Mouse (Mus musculus) left cerebral cortex, postnatal 25 days (tissue): ENCODE results near the gene Acacb. TPM values are rescaled to one million over a fixed set of nuclear protein-coding genes. Genes with fewer than 3 reads are reported as not detected.

Source experiments
- DNase-seq, 2 experiments: peaks; one replicate each; pipeline ENCODE4 v3.0.0; 2022; ENCODE audit warnings: low spot score in 2 of 2, mixed read lengths in 1 of 2
- intact Hi-C: fragments of 180-260 bp; cut with DNase I; formaldehyde crosslinking; loops from one replicate; pipeline ENCODE4 v1.15.1; 2025
- total RNA-seq, 2 experiments: library from RNA; stranded (reverse); gene quantifications; 2 replicates each; pipeline ENCODE4 v1.2.3; 2021

The Acacb gene
- total RNA-seq, 2 experiments from 2014 or later: 4.0 to 4.7 TPM

DNA sequence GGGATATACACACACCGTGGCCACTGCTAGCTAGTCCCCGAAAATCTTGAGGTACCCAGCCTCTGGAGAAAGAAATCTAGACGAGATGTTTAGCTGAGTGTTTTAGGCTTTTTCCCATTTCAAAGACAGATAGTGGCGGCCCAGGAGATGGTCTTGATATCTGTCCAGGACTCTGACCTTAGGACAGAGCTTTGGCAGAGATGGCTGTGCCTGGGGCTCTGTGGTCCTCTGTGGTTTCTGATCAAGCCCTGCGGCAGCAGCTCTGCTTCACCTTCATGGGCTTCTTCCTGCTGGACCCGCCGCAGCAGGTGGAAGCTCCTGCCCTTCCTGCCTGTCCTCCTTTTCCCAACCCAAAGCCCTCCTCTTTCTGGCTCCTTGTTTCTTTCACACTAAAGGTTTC is 24.0 kb downstream of the Acacb start:
- no peak for DNase-seq
- intact Hi-C loops: loop anchor here (10.0 kb wide), 1 partner anchor 134 kb away; no protein-coding TSS in a partner anchor

DNA sequence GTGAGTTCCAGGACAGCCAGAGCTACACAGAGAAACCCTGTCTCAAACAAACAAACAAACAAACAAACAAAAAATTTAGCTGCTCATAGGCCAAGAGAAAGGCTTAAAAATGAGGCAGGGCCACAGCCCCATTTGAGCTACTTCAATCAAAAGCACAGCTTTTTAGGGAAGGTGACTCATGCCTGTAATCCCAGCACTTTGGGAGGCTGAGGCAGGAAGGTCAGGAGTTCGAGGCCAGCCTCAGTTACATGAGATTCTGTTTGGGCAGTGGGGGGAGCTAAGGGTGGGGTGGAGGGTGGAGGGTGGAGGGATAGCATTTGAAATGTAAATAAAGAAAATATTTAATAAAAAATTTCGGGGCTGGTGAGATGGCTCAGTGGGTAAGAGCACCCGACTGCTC is 26.6 kb downstream of the Acacb start:
- DNase-seq: no peak
- intact Hi-C loops: loop anchor here (10.0 kb wide), 1 partner anchor 132 kb away; no protein-coding TSS in a partner anchor

DNA sequence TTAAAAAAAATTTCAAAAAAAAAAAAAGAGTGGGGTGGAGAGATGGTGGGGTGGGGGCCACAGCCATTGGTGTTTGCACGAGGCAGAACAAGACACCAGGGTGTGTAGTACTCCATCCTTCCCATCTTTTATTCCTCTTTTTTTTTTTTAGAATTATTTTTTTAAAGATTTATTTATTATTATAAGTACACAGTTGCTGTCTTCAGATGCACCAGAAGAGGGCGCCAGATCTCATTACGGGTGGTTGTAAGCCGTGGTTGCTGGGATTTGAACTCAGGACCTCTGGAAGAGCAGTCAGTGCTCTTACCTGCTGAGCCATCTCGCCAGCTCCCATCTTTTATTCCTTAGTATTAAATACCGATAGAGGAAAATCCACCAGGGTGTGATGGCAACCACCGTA is 27.1 kb downstream of the Acacb start:
- no peak for DNase-seq
- intact Hi-C loops: loop anchor here (10.0 kb wide), 1 partner anchor 131 kb away; no protein-coding TSS in a partner anchor

DNA sequence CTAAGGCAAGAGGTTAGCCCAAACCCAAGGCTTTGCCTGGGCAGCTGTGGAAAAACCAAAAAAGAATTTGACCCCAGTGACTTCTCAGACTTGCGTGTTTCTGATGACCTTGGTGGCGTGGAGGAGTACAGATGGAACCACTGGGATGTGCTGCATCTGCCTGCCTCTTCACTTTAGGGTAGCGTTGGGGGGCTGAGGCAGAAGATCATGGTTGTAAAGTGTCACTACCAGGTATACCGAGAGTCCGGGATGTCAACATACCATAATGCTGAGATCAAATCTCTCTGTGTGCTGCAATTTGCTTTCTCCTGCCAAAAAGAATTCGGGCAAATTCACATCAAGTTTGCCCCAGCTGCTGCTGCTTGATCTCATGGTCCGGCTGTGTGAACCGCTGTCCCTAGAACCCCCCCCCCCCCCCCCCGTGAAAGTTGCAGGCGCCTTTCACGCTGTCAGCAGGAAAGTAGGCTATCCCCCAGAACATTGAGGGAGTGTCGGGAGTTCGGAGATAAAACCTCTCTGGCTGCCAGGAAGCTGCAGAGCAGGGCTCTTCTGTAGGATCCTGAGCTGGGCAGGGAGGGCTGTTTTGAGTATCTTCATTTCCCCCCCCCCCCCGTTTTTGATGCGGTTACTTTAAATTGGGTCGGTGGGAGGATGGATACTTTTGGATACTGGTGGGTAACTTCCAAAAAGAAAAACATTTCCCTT is 27.7 kb downstream of the Acacb start:
- intact Hi-C loops: loop anchor here (10.0 kb wide), 1 partner anchor 131 kb away; no protein-coding TSS in a partner anchor
- DNase-seq: no peak

DNA sequence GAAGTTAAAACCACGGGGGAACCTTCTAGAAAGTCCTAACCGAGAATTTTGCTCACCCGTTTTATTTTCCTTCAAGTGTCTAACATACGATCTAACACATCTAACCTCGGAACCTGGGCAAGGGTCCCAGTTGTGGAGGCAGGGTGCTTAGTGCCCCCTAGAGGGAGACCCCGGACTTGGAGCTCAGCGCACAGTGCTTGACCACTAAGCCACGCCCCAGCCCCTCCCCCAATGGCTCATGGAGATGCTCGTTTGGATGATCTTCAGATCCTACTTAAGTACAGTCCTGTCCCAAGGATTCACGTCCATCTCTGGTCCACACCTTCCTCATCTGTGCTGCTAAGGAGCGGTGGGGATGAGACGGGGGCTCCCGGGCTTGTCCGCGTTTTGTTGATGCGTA is 28.3 kb downstream of the Acacb start:
- intact Hi-C loops: loop anchor here (10.0 kb wide), 1 partner anchor 130 kb away; no protein-coding TSS in a partner anchor
- DNase-seq: no peak

DNA sequence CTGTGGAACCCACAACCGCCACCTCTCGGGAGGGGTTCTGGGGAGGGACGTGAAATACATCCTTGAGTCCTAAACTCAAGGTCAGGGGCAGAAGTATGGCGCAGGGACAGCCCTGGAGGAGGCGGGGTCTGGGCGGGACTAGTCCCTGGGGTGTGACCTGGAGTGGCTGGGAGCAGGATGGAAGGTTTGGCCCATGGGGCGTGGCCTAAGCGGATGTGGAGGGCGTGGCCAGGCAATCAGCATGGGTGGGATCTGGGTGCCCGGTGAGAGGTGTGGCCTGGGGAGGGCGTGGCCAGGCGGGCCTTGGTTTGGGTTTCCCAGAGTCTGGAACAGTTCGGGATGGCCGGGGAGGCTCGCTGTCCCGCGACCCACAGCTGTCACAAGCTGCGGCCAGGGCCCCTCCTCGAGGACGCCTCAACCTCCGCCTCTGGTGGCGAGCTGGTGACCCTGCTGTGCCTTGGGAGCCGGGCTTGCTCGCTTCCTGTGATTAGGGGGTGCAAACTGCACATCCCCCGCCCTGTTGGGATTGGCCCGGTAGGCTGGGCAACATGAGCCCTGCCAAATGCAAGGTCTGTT is 29.3 kb downstream of the Acacb start:
- DNase-seq: peak; percentile 33 to 61
- intact Hi-C loops: loop anchor here (10.0 kb wide), 1 partner anchor 129 kb away; no protein-coding TSS in a partner anchor

DNA sequence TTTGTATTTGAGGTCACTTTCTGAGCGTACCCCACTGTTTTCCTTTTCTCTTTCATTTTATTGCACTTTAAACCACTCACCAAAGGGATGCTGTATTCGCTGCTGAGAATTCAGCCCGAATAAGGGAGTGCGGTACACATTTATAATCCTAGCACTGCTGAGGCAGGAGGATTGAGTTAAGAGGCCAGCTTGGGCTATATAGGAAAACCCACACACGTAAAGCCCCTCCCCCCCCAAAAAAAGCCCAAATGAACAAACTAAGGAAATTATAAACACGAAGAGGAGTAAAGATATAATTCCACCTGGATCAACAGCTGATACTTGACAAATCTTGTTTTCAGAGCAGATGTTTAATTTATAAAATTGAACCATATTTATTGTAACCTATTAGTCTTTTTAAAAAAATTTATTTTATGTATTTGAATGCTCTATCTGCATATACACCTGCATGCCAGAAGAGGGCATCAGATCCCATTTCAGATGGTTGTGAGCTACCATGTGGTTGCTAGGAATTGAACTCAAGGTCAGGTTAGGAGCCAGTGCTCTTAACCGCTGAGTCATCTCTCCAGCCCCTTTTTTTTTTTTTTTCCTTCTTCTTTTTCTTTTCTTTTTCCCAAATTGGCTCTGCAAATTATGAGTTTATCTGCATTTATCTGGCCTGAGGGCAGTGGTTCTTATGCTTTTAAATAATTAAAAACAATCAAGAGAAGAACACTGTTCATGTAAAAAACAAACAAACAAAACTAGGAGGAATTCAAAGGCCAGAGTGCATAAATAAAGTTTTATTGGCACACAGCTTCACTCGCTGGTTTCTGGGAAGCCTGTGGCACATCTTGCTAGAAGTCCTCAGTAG is 30.4 kb downstream of the Acacb start:
- DNase-seq: no peak
- intact Hi-C loops: loop anchor here (10.0 kb wide), 1 partner anchor 128 kb away; no protein-coding TSS in a partner anchor

DNA sequence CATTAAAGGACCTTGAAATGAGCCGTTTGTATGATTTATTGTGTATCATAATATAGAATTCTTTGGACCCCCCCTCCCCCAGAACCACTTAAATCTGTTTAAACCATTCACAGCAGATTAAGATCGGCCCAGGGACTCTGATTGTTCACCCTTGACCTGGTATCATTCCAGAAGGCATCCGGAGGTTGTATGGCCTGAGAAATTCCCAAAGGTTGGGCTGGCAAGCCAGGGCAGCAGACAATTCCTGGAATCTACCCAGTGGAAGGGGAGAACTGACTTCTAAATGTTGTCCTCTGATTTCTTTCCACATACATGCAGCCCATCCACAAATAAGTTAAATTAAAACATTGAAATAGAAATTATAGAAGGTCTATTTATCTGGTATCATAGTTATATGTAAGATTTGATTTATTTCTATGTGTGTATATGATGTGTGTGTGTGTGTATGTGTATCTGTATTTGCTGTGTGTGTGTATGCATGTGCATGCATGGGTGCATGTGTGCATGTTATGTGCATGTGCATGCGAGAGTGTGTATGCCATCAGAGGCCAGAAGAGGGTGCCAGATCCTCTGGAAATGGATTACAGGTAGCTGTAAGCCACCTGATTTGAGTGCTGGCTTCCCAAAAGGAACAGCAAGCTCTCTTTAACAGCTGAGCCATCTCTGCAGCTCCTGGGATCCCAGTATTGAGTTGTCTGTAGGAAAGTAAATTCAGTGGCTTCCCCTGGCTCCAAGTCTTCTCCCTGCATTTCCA is 31.8 kb downstream of the Acacb start:
- no peak for DNase-seq
- intact Hi-C loops: loop anchor here (10.0 kb wide), 1 partner anchor 127 kb away; no protein-coding TSS in a partner anchor

DNA sequence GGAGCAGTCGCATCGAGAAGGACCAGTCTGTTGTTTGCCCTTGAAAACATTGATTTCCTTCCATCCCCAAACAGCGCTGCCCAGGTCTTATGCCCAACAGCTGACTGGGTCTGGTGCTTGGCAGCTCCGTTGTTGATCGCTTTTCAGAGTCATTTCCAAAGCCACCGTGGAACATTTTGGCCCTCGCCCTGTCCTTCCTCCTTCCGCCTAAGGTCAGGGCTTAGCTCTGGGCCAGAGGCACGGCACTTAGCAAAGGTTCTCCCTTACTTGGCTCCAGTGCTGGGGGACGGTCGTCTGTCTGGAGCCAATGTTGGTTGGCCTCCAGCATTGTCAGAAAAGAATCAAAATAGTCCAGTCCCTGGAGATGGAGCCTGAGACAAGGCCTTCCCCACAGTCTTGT is 33.2 kb downstream of the Acacb start:
- DNase-seq: no peak
- intact Hi-C loops: loop anchor here (10.0 kb wide), 1 partner anchor 125 kb away; no protein-coding TSS in a partner anchor

DNA sequence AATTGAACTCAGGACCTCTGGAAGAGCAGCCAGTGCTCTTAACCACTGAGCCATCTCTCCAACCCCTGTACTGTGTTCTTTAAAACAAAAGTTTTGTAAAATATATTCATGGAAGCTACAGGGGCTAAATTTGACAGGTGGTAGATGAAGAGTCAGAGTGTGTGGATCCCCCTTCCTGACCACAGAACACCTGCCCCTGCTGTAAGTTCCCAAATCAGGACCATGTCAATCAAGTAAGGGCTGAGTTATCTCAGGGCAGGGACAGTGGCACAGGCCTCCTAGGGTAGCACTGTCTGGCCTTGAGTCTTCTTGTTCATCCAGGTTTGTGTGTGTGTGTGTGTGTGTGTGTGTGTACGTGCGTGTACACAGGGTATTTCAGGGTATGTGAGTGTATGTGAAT is 37.2 kb downstream of the Acacb start:
- intact Hi-C loops: no loop called here
- no peak for DNase-seq

DNA sequence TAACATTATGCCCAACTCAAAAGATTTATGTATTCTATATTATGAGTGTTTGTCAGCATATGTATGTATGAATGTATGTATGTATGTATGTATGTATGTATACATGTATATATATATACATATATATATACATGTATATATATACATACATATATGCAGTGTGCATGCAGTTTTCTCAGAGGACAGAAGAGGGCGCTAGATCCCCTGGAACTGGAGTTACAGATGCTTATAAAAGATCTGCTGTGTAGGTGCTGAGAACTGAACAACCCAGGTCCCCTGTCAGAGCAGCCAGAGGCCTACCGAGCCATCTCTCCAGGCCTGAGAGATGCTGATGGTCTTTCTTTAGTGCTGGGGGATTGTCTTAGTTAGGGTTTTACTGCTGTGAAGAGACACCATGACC is 40.8 kb downstream of the Acacb start:
- intact Hi-C loops: no loop called here

DNA sequence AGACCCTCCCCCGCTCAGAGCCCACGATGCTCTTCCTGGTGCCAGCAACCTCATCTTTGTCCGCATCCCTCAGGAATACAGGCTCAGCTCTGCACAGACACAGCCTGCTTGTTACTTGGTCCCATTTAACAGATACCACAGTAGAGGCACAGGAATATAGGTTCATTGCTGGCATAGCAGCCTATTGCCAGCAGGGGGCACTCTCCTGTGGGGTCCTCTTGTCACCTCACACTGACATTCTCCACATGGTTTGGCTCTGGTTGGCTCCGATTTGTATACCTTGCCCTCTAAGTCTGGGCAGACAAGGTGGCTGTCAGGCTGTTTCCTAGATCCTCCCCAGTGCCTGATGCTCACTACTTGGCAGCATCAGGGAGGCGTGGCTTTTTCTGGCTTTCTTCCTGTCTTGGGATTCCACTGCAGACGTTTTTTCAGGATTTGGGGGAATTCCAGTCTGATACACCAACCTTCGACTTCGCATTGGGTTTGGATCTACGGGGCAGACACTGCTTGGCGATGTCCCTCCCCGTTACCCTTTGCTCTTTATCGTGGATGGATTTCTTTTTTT is 42.6 kb downstream of the Acacb start:
- intact Hi-C loops: no loop called here
- DNase-seq: no peak

More for the DNA sequence above, 40.8 kb downstream of the Acacb start:
- DNase-seq: no peak

DNA sequence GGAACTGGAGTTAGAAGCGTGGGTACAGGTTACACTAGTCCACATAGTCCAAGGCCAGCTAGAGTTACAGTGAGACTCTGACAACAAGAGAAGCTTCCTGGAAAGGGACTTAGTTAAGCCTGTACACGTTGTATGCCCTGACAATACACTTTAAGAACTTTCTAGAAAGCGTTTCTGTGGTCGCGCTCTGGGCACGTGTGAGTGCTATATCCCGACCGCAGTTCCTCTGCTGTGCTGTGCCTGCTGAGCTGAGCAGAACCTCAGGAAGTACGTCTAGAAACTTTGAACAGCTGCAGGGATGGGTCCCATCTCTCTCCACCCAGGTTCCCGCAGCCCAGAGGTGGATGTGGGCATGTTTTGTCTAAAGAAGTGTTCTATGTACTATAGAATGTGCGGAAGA is 47.8 kb downstream of the Acacb start:
- no peak for DNase-seq
- intact Hi-C loops: no loop called here

DNA sequence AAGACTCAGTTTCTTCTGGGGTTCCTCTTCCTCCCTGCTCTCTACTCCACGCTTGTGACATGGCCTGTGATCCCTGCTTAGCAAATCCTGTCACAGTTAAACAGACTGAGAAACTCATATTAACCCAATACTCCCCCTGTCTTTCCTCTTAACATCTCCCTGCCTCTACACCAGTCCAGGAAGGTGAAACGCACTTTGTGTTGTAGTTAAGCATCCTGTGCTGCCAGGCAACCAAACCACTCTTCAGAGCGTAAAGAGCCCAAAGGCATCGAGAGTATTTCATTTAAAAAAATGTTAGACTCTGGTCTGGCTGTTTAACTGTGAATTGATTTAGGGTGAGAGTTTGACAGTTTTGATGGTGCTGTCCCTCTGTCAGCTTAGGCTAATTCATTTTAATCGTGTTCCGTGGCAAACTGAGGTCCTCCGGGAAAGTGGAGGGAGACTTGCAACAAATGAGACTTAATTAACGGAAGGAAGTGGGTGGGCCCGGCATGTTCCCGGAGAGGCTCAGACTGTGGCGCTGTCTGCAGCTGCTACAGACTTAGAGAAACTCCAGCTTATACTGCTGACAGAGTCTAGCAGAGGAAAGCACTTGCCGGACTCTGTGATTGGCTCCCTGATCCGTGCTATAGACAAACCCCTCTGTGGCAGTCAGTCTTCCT is 52.9 kb downstream of the Acacb start:
- intact Hi-C loops: no loop called here

DNA sequence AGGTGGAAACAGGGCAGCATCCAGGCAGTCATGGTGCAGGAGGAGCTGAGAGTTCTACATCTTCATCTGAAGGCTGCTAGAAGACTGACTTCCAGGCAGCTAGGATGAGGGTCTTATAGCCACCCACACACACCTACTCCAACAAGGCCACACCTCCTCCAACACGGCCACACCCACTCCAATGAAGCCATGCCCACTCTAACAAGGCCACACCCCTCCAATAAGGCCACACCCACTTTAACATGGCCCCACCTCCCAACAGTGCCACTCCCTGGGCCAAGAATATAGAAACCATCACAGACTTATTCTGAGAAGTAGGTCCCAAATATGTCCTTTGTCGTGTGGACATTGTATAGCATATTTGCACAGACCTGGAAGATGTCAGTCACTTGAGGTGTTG is 59.8 kb downstream of the Acacb start:
- intact Hi-C loops: no loop called here
- DNase-seq: no peak

More for the DNA sequence above, 52.9 kb downstream of the Acacb start:
- DNase-seq: peak in 1 of 2 experiments; percentile 35

DNA sequence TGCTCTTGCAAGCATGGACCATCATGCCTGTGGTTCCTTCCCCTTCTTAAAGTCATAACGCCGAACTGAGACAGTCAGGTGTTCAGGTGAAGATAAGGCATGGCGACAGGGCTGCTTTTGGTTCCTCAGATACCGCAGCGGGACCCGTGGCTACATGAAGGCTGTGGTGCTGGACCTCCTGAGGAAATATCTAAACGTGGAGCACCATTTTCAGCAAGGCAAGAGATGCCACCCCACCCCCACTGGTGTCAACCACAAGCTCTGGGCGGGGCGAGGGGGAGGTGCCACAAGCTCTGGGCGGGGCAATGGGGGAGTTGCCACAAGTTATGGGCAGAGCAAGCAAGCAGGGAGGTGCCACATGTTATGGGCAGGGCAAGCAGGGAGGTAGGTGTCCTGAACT is 66.8 kb downstream of the Acacb start:
- no peak for DNase-seq
- intact Hi-C loops: no loop called here

DNA sequence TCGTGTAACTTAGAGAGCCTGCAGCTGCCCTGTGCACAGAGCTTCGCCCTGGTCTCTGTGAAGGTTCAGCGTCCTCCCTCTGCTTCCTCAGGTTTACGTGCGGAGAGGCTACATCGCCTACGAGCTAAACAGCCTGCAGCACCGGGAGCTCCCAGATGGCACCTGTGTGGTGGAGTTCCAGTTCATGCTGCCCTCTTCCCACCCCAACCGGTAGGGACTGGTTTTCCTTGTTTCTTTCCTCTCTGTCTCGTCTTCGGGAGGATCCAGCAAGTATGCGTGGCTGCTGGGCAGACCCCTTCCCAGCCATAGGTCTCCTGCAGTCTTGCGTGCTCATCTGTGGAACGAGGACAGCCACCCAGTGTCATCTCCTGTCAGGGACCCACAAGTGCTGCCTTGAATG is 72.4 kb downstream of the Acacb start:
- no peak for DNase-seq
- intact Hi-C loops: no loop called here

DNA sequence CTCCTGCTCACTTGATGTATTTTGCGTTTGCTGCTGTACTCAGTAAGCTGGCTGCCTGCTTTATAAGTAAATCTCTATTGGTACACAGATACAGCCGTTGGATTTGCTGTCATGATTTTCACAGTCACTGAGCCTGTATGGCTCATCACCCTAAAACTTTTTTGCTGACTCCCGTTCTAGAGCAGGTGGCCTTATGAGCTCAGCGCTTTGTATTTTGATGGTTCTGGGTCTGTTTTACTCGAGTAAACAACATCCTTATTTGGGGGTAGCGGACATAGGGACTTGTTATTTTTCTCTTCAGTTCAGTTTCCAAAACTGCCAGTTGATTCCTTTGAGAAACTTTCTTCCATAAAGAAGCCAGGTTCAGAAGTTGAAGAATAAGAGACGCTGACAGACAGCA is 79.7 kb downstream of the Acacb start:
- intact Hi-C loops: no loop called here
- no peak for DNase-seq

DNA sequence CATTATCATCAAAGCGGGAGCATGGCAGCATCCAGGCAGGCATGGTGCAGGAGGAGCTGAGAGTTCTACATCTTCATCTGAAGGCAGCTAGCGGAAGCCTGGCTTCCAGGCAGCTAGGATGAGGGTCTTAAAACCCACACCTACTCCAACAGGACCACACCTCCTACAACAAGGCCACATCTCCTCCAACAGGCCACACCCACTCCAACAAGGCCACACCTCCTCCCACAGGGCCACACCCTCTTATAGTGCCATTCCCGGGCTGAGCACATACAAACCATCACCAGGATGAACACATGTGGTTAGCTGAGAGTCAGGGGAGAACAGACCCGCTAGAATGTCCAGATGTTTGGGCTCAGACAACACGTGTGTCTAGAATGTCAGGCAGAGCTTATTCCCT is 82.6 kb downstream of the Acacb start:
- no peak for DNase-seq
- intact Hi-C loops: no loop called here
